Mouse (Mus musculus): ENCODE data around the gene Olfr624. TPM values are rescaled to one million over a fixed set of nuclear protein-coding genes. Genes with fewer than 3 reads are reported as not detected.

The Olfr624 gene
- polyA plus RNA-seq, 1 experiment from 2014 or later, result 0.04 TPM

- no peak for ATAC-seq (ENCODE audit: low FRiP score, low TSS enrichment)
- Histone ChIP-seq H3K27ac (ENCODE audit: low read depth, low read length) (no peak overlapping the region), H3K9me3 (ENCODE audit: control insufficient read depth, low read length) (no peaks in the 10 kb centered on the region), H3K27me3 (ENCODE audit: control insufficient read depth, insufficient read depth, low read length) (no peaks in the 10 kb centered on the region), H3K4me2 (replicated peaks; ENCODE audit: low read depth, low read length) (no peak overlapping the region), H3K9ac (ENCODE audit: low read depth, low read length) (no peak overlapping the region), H3K4me3 (ENCODE audit: low read length) (no peak overlapping the region), H3K4me1 (ENCODE audit: control insufficient read depth, insufficient read depth, low read length) (no peaks in the 10 kb centered on the region), H3K36me3 (ENCODE audit: control insufficient read depth, insufficient read depth, low read length) (no peaks in the 10 kb centered on the region)
These were observed 34.2 kb downstream of the Olfr624 start for GRCm38 (mm10) chr7:103636795-103637194.

Other genes starting within 250 kb of the Olfr624 start
- not detected in 2 replicates for gene Olfr605, start 225.8 kb downstream of the Olfr624 start, polyA plus RNA-seq (2014; fragmentation: Nextera tagmentation; extraction: Ambion mirVana)
- not detected in 2 replicates for gene Olfr606, start 222.1 kb downstream of the Olfr624 start, polyA plus RNA-seq (2014; fragmentation: Nextera tagmentation; extraction: Ambion mirVana)
- gene Olfr607, start 207.0 kb downstream of the Olfr624 start, polyA plus RNA-seq (2014; fragmentation: Nextera tagmentation; extraction: Ambion mirVana), result not detected in 2 replicates
- not detected in 2 replicates for gene Olfr608, start 201.3 kb downstream of the Olfr624 start, polyA plus RNA-seq (2014; fragmentation: Nextera tagmentation; extraction: Ambion mirVana)
- gene Olfr609, start 173.1 kb downstream of the Olfr624 start, polyA plus RNA-seq (2014; fragmentation: Nextera tagmentation; extraction: Ambion mirVana), result not detected in 2 replicates
- gene Olfr610, start 159.1 kb downstream of the Olfr624 start, polyA plus RNA-seq (2014; fragmentation: Nextera tagmentation; extraction: Ambion mirVana), result not detected in 2 replicates
- gene Olfr611, start 150.3 kb downstream of the Olfr624 start, polyA plus RNA-seq (2014; fragmentation: Nextera tagmentation; extraction: Ambion mirVana), result not detected in 2 replicates
- gene Olfr612, start 128.5 kb downstream of the Olfr624 start, polyA plus RNA-seq (2014; fragmentation: Nextera tagmentation; extraction: Ambion mirVana), result not detected in 2 replicates
- gene Olfr613, start 123.1 kb downstream of the Olfr624 start, polyA plus RNA-seq (2014; fragmentation: Nextera tagmentation; extraction: Ambion mirVana), result not detected in 2 replicates
- not detected in 2 replicates for gene Olfr615, start 115.1 kb downstream of the Olfr624 start, polyA plus RNA-seq (2014; fragmentation: Nextera tagmentation; extraction: Ambion mirVana)
- gene Olfr616, start 102.0 kb downstream of the Olfr624 start, polyA plus RNA-seq (2014; fragmentation: Nextera tagmentation; extraction: Ambion mirVana), result not detected in 2 replicates
- gene Olfr617, start 98.1 kb downstream of the Olfr624 start, polyA plus RNA-seq (2014; fragmentation: Nextera tagmentation; extraction: Ambion mirVana), result not detected in 2 replicates
- gene Olfr618, start 81.1 kb downstream of the Olfr624 start, polyA plus RNA-seq (2014; fragmentation: Nextera tagmentation; extraction: Ambion mirVana), result not detected in 2 replicates
- gene Olfr619, start 70.6 kb downstream of the Olfr624 start, polyA plus RNA-seq (2014; fragmentation: Nextera tagmentation; extraction: Ambion mirVana), result not detected in 2 replicates
- gene Olfr620, start 58.7 kb downstream of the Olfr624 start, polyA plus RNA-seq (2014; fragmentation: Nextera tagmentation; extraction: Ambion mirVana), result not detected in 2 replicates
- not detected in 2 replicates for gene Olfr622, start 28.5 kb downstream of the Olfr624 start, polyA plus RNA-seq (2014; fragmentation: Nextera tagmentation; extraction: Ambion mirVana)
- not detected in 2 replicates for gene Olfr623, start 7.5 kb downstream of the Olfr624 start, polyA plus RNA-seq (2014; fragmentation: Nextera tagmentation; extraction: Ambion mirVana)
- gene Olfr625-ps1, start 11.5 kb upstream of the Olfr624 start, polyA plus RNA-seq (2014; fragmentation: Nextera tagmentation; extraction: Ambion mirVana), result not detected in 2 replicates
- gene Olfr243, start 43.5 kb upstream of the Olfr624 start, polyA plus RNA-seq (2014; fragmentation: Nextera tagmentation; extraction: Ambion mirVana), result not detected in 2 replicates
- gene Olfr628, start 59.2 kb upstream of the Olfr624 start, polyA plus RNA-seq (2014; fragmentation: Nextera tagmentation; extraction: Ambion mirVana), result not detected in 2 replicates
- gene Olfr629, start 73.8 kb upstream of the Olfr624 start, polyA plus RNA-seq (2014; fragmentation: Nextera tagmentation; extraction: Ambion mirVana), result not detected in 2 replicates
- gene Olfr630, start 86.1 kb upstream of the Olfr624 start, polyA plus RNA-seq (2014; fragmentation: Nextera tagmentation; extraction: Ambion mirVana), result not detected in 2 replicates
- gene Olfr69, start 100.4 kb upstream of the Olfr624 start, polyA plus RNA-seq (2014; fragmentation: Nextera tagmentation; extraction: Ambion mirVana), result not detected in 2 replicates
- not detected in 2 replicates for gene Olfr68, start 108.5 kb upstream of the Olfr624 start, polyA plus RNA-seq (2014; fragmentation: Nextera tagmentation; extraction: Ambion mirVana)
- gene Olfr67, start 120.6 kb upstream of the Olfr624 start, polyA plus RNA-seq (2014; fragmentation: Nextera tagmentation; extraction: Ambion mirVana), result not detected in 2 replicates
- 1,529 and 1,788 TPM in 2 replicates for gene Hbb-bt, start 142.8 kb upstream of the Olfr624 start, polyA plus RNA-seq (2014; fragmentation: Nextera tagmentation; extraction: Ambion mirVana)
- gene Hbb-bs, start 156.9 kb upstream of the Olfr624 start, polyA plus RNA-seq (2014; fragmentation: Nextera tagmentation; extraction: Ambion mirVana), result 3,842 and 4,307 TPM in 2 replicates
- gene Hbb-bh2, start 169.3 kb upstream of the Olfr624 start, polyA plus RNA-seq (2014; fragmentation: Nextera tagmentation; extraction: Ambion mirVana), result not detected in 2 replicates
- 2.8 and 6.5 TPM in 2 replicates for gene Hbb-bh1, start 172.0 kb upstream of the Olfr624 start, polyA plus RNA-seq (2014; fragmentation: Nextera tagmentation; extraction: Ambion mirVana)
- gene Hbb-y, start 182.0 kb upstream of the Olfr624 start, polyA plus RNA-seq (2014; fragmentation: Nextera tagmentation; extraction: Ambion mirVana), result 578 and 855 TPM in 2 replicates
- not detected in 2 replicates for gene Olfr66, start 215.1 kb upstream of the Olfr624 start, polyA plus RNA-seq (2014; fragmentation: Nextera tagmentation; extraction: Ambion mirVana)
- not detected in 2 replicates for gene Olfr64, start 223.3 kb upstream of the Olfr624 start, polyA plus RNA-seq (2014; fragmentation: Nextera tagmentation; extraction: Ambion mirVana)
- gene Olfr65, start 232.3 kb upstream of the Olfr624 start, polyA plus RNA-seq (2014; fragmentation: Nextera tagmentation; extraction: Ambion mirVana), result not detected in 2 replicates

Data from kidney, embryonic 14.5 days (tissue).